Mouse (Mus musculus): Measurements from ENCODE around the gene Neurog2. TPM values are rescaled to one million over a fixed set of nuclear protein-coding genes. Genes with fewer than 3 reads are reported as not detected.

The Neurog2 gene
- polyA plus RNA-seq, 1 experiment from 2014 or later = not detected

DNA sequence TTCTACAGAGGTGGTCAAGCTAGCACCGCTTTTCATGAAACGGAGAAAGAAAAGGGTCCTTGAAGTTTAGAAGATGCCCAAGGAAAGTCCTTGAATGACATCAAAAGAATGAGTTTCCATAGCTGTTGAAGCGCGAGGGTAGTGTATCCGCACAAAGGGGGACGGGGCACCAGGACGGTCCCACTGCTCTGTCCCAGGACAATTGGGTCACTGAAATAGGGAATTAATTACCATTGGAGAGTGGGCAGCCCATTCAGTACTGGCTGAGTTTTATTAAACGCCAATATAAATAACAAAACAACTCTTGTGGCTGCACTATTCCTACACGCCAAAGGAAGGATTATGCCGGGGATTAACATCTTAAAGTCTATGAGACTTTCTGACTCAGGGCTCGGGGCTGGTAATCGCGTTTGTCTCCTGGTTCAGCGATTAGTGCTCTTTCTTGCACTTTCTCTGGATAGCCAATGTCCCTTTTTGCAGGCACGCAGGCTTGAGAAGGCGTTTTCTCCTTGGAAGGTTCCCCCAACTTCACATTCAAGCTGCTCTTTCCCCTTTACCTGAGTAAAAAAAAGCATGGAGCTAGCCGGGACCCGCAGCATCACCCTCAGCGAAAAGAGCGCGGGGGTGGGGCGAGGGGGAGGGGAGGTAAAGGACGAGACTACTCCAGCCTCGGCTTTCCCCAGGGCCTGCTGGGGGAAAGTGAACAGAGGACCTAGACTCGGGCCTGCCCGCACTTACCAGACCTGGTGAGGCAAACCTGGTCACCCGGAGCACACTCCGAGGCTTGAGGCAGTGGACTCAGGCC, 5.6 kb upstream of the Neurog2 start:
- H3K36me3 ChIP-seq (ENCODE audit: insufficient read depth) = no peaks in the 10 kb centered on the region
- no peak for TF ChIP-seq CTCF (IDR thresholded peaks at IDR 0.05; ENCODE audit: low read depth)
- peaks cover 70% of the 10 kb centered on the region for H3K27me3 ChIP-seq (ENCODE audit: insufficient read depth, low read length)
- H3K9me3 ChIP-seq (ENCODE audit: low read depth, low read length) = no peaks in the 10 kb centered on the region
- peaks cover 3% of the 10 kb centered on the region for H3K4me1 ChIP-seq (ENCODE audit: insufficient read depth)
- no peak for DNase-seq
- no peak overlapping the region for H3K4me2 ChIP-seq
- no peak overlapping the region for H3K4me3 ChIP-seq (ENCODE audit: low read depth, low read length)
- no peak overlapping the region for H3K27ac ChIP-seq (ENCODE audit: low read depth)
- no peak overlapping the region for H3K9ac ChIP-seq
- WGBS = under 1% methylated on average over 28 of the region's 28 CpGs
- no peak for ATAC-seq (ENCODE audit: insufficient read depth)

DNA sequence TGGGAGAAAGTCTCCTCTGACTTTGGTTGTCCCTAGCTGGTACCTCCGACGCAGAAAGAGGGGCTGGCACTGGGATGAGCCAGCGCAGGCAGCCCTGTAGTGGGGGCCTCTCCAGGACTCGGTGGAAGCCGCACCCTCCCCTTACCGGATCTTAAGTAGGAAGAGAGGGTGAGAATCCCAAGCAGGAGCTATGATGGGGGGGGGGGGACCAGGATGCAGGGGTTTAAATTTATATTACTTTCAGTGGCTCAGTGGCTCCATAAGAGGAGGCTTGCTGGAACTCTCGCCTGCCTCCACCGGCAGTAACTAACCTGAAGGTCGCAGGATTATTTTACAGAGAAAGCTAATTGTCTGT, 5.0 kb upstream of the Neurog2 start:
- peak; percentile 3; the same call in 1 of the 2 replicates for TF ChIP-seq CTCF (IDR thresholded peaks at IDR 0.05; ENCODE audit: low read depth)
- H3K4me3 ChIP-seq (ENCODE audit: low read depth, low read length) = 0 out of 2 replicates have a peak overlapping the region, but pooled peaks have one; percentile 2
- H3K27me3 ChIP-seq (ENCODE audit: insufficient read depth, low read length) = peaks cover 76% of the 10 kb centered on the region
- WGBS = under 1% methylated on average over 9 of the region's 9 CpGs
- DNase-seq (no peak), ATAC-seq (ENCODE audit: insufficient read depth) (no peak)
- H3K4me1 ChIP-seq (ENCODE audit: insufficient read depth) = peaks cover 8% of the 10 kb centered on the region
- H3K9ac ChIP-seq = no peak overlapping the region
- H3K27ac ChIP-seq (ENCODE audit: low read depth) = no peak overlapping the region
- no peaks in the 10 kb centered on the region for H3K9me3 ChIP-seq (ENCODE audit: low read depth, low read length)
- no peak overlapping the region for H3K4me2 ChIP-seq
- H3K36me3 ChIP-seq (ENCODE audit: insufficient read depth) = no peaks in the 10 kb centered on the region

DNA sequence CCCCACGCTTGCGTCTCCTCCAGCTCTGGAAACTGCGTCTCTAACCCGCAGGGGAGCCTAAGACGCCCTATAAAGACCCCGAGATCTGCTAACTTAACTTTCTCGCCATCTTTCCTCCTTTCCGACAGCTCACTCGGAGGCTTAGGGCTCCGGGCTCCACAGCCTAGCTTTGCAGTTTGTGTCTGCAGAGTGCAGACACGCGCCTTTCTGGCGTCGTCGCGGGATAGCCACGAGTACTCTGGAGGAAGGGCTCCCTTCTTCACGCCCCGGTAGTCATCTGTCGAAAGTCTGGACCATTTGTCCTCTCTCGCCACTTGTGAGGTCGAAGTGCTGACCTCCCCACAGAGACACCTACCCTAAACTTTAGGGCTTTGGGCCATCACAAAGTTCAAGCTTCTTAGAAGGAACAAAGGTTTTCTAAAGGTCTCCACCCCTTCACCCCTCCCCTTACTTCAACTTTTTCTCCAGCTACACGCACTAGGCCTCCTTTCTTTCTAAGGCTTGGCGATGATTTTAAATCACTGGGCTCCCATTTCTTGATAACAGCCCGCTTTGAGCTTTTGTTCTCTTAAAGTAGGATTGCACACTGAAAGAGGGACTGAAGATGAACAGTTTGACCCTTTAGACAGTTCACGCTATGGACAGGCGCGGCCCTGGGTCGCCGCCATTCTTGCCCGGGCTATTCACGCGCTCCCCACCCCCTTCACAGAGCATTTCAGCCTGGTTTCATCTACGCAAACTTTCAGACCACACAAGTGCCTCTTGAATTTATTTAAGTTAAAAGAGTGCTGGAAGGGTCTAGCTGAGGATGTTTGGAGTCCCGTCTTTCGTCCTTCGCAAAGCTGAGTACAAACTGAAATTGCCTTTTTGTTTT, 4.4 kb upstream of the Neurog2 start:
- 1% methylated on average over 37 of the region's 37 CpGs for WGBS
- no peak for ATAC-seq (ENCODE audit: insufficient read depth)
- Histone ChIP-seq H3K27ac (ENCODE audit: low read depth) (no peak overlapping the region), H3K27me3 (ENCODE audit: insufficient read depth, low read length) (peaks cover 82% of the 10 kb centered on the region), H3K4me1 (ENCODE audit: insufficient read depth) (peaks cover 8% of the 10 kb centered on the region), H3K36me3 (ENCODE audit: insufficient read depth) (no peaks in the 10 kb centered on the region), H3K4me3 (ENCODE audit: low read depth, low read length) (0 out of 2 replicates have a peak overlapping the region, but pooled peaks have one; percentile 2), H3K4me2 (no peak overlapping the region), H3K9me3 (ENCODE audit: low read depth, low read length) (no peaks in the 10 kb centered on the region), H3K9ac (no peak overlapping the region)
- TF ChIP-seq CTCF (IDR thresholded peaks at IDR 0.05; ENCODE audit: low read depth) = no peak
- peak; percentile 43 for DNase-seq

DNA sequence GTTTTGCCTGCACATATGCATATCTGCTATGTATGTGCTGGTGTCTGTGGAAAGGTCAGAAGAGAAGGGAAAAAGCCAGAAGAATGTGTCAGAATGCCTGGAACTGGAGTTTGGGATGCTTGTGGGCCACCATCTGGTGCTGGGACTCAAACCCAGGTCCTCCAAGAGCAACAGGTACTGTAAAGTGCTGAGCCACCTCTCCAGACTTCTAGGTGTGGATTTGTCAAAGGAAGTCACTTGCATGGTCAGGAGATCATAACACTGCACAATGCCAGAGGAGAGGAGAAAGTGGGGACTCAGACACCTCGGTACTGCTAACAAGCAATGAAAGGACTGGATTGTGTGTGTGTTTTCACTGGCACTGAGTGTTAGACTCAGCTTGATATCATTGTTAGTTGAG, 2.7 kb upstream of the Neurog2 start:
- Histone ChIP-seq H3K4me1 (ENCODE audit: insufficient read depth) (peaks cover 16% of the 10 kb centered on the region), H3K27ac (ENCODE audit: low read depth) (no peak overlapping the region), H3K4me2 (no peak overlapping the region), H3K36me3 (ENCODE audit: insufficient read depth) (no peaks in the 10 kb centered on the region), H3K9me3 (ENCODE audit: low read depth, low read length) (no peaks in the 10 kb centered on the region), H3K4me3 (ENCODE audit: low read depth, low read length) (no peak overlapping the region), H3K9ac (no peak overlapping the region), H3K27me3 (ENCODE audit: insufficient read depth, low read length) (peaks cover 97% of the 10 kb centered on the region)
- DNase-seq = no peak
- 17% methylated on average over 1 of the region's 1 CpGs for WGBS
- no peak for ATAC-seq (ENCODE audit: insufficient read depth)
- TF ChIP-seq CTCF (IDR thresholded peaks at IDR 0.05; ENCODE audit: low read depth) = no peak

DNA sequence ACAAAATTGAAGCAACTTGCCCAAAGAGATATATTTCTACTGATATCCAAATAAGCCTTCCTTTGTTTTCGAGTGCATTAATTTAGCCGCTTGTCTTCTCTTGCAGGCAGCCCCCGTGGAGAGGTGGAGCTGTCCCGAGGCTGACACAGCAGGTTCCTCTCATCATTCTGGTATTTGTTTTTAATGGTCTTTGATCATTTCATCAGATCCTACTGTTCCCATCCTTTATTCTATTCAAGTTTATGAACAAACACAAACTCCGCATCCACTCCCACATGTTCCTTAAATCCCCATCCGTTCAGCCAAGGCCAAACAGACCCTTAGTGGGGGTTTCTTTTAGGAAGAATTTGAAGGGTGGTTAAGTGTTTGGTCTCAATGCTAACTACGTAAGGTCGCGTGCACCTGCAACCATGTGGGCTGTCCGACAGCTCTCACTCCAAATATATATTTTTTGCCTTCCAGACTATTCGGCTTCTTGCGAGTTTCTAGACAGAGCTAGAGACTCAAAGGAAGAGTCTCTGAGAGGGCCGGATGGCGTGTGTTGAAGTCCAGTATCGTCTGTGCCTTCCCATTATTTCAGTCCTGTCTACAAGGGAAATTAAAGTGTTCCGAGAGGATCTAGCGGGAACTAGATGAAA, 2.1 kb upstream of the Neurog2 start:
- Histone ChIP-seq H3K4me1 (ENCODE audit: insufficient read depth) (peaks cover 13% of the 10 kb centered on the region), H3K27me3 (ENCODE audit: insufficient read depth, low read length) (peaks cover 95% of the 10 kb centered on the region), H3K27ac (ENCODE audit: low read depth) (no peak overlapping the region), H3K9ac (no peak overlapping the region), H3K36me3 (ENCODE audit: insufficient read depth) (no peaks in the 10 kb centered on the region), H3K4me3 (ENCODE audit: low read depth, low read length) (no peak overlapping the region), H3K4me2 (no peak overlapping the region), H3K9me3 (ENCODE audit: low read depth, low read length) (no peaks in the 10 kb centered on the region)
- DNase-seq = no peak
- TF ChIP-seq CTCF (IDR thresholded peaks at IDR 0.05; ENCODE audit: low read depth) = no peak
- 4% methylated on average over 17 of the region's 17 CpGs for WGBS
- no peak for ATAC-seq (ENCODE audit: insufficient read depth)

DNA sequence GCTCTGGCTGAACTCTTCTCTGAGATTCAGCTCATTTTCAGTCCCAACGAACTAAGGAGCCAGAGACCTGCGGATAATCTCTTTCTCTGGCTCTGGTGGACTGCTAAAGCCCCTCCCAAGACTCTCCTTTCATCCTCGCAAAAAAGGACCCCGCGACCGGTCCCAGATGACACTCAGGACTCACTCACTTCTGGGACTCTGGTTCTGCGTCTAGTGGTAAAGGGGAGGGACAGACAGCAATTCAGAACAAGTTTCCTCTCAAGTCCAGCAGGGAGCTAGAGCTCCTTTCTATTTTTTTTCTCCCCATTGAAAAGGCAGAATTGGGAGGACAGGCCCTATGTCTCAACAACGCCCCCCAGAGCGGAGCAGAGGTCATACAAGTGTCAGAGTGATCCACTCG, 1.4 kb upstream of the Neurog2 start:
- H3K9ac ChIP-seq = no peak overlapping the region
- peaks cover 13% of the 10 kb centered on the region for H3K4me1 ChIP-seq (ENCODE audit: insufficient read depth)
- 1% methylated on average over 10 of the region's 10 CpGs for WGBS
- H3K4me3 ChIP-seq (ENCODE audit: low read depth, low read length) = no peak overlapping the region
- no peak overlapping the region for H3K4me2 ChIP-seq
- H3K27ac ChIP-seq (ENCODE audit: low read depth) = no peak overlapping the region
- no peak for TF ChIP-seq CTCF (IDR thresholded peaks at IDR 0.05; ENCODE audit: low read depth)
- no peaks in the 10 kb centered on the region for H3K9me3 ChIP-seq (ENCODE audit: low read depth, low read length)
- no peak for ATAC-seq (ENCODE audit: insufficient read depth)
- no peaks in the 10 kb centered on the region for H3K36me3 ChIP-seq (ENCODE audit: insufficient read depth)
- H3K27me3 ChIP-seq (ENCODE audit: insufficient read depth, low read length) = peaks cover 95% of the 10 kb centered on the region
- DNase-seq = no peak
